Mouse (Mus musculus): ENCODE results near the gene Polrmt.

DNA sequence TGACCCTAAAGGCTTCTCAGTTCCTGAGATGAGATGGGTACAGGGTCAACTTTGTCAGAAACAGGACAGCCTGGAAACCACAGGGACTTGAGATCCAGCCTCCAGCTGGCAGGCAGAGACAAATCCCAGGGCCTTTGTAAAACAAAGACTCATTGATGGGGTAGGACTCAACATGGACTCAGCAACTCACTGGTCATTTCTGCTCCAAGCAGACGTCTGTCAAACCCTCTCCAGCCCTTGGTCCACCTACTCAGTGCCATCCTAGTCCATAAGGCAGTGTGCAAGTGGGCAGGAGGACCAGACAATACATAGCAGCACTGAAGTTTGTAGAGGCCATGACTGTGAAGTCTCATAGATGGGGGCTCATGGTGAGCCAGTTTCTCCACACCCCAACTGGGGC is 33.2 kb downstream of the Polrmt start:
- TF ChIP-seq CTCF (IDR thresholded peaks at IDR 0.05; ENCODE audit: insufficient read depth, low read depth, low read length) (no peak), POLR2A (IDR thresholded peaks at IDR 0.05; ENCODE audit: insufficient read depth, low read depth, low read length) (no peak)

Measured in olfactory bulb, adult 2 months (tissue).